Mouse (Mus musculus) intestine, postnatal 0 days (tissue): ENCODE measurements at regions not wholly inside any gene's neighbourhood (a gene's known extent, or its start where the extent isn't known, plus 50 kb on each side); places are given as distances from the start of the nearest gene placed in this dataset.
"Not testable (repeated sequence)": the region's sequence is repeated elsewhere in the genome, so short reads cannot be mapped to it uniquely, and the experiment has no call there.

Experiments
- ATAC-seq: fragments of 200-750 bp; cut with Nextera tagmentation; 2 replicates; pipeline ENCODE4 v1.8.0; 2017; ENCODE audit warnings: mild to moderate bottlenecking, moderate TSS enrichment, moderate library complexity
- H3K27ac ChIP-seq: fragments of 300-500 bp; sonication (generic); 2 replicates; pipeline ENCODE4 v1.5.1; 2014; ENCODE audit warnings: mild to moderate bottlenecking, low read depth, low read length, moderate library complexity
- H3K27me3 ChIP-seq: fragments of 300-500 bp; sonication (generic); replicated peaks from 2 replicates; pipeline ENCODE4 v1.6.1; 2014; ENCODE audit warnings: low read length, mixed read lengths; ENCODE audit not compliant: control insufficient read depth, insufficient read depth
- H3K36me3 ChIP-seq: fragments of 300-500 bp; sonication (generic); 2 replicates; pipeline ENCODE4 v1.6.1; 2014; ENCODE audit warnings: mild to moderate bottlenecking, moderate library complexity; ENCODE audit not compliant: control insufficient read depth, insufficient read depth
- H3K4me1 ChIP-seq: fragments of 300-500 bp; sonication (generic); replicated peaks from 2 replicates; pipeline ENCODE4 v1.6.1; 2014; ENCODE audit warnings: antibody characterized with exemption, low read length, mixed read lengths; ENCODE audit not compliant: control insufficient read depth, insufficient read depth
- H3K4me2 ChIP-seq: fragments of 300-500 bp; sonication (generic); replicated peaks from 2 replicates; pipeline ENCODE4 v1.6.1; 2014; ENCODE audit warnings: low read depth, mild to moderate bottlenecking, moderate library complexity
- H3K4me3 ChIP-seq: fragments of 300-500 bp; sonication (generic); 2 replicates; pipeline ENCODE4 v1.5.1; 2014; ENCODE audit warnings: low read depth, low read length
- H3K9ac ChIP-seq: fragments of 300-500 bp; sonication (generic); 2 replicates; pipeline ENCODE4 v1.6.1; 2014; ENCODE audit warnings: mild to moderate bottlenecking, low read depth, low read length
- H3K9me3 ChIP-seq: fragments of 300-500 bp; sonication (generic); 2 replicates; pipeline ENCODE4 v1.6.1; 2016; ENCODE audit warnings: mixed run types; ENCODE audit not compliant: control insufficient read depth
- CTCF ChIP-seq: sonication (generic); IDR thresholded peaks from 2 replicates; pipeline ENCODE4 v1.5.1; 2016; ENCODE audit warnings: low read depth, mild to moderate bottlenecking, control low read depth, antibody characterized with exemption, moderate library complexity
- WGBS: fragments of 180-500 bp; shearing (Covaris S2); extraction: QIAGEN DNeasy Blood & Tissue Kit; methylation state at CpG from one replicate; pipeline ENCODE4 v1.1.7; 2014; 5-methylcytosine and 5-hydroxymethylcytosine counted together

- Histone ChIP-seq H3K27me3 (no peaks in the 10 kb centered on the region), H3K9me3 (no peaks in the 10 kb centered on the region), H3K4me1 (no peaks in the 10 kb centered on the region), H3K9ac (no peak overlapping the region), H3K27ac (no peak overlapping the region), H3K4me3 (peak overlapping the region; percentile 32), H3K4me2 (peak overlapping the region; percentile 62), H3K36me3 (no peaks in the 10 kb centered on the region)
- ATAC-seq: no peak
- WGBS: 21% methylated on average over 13 of the region's 13 CpGs
- TF ChIP-seq CTCF: no peak
Observed at GRCm38 (mm10) chr8:78064161-78064560, 148.9 kb upstream of the Ttc29 start.

GRCm38 (mm10) chr8:78065890-78066493, 147.1 kb upstream of the Ttc29 start:
- Histone ChIP-seq H3K4me2 (no peak overlapping the region), H3K36me3 (no peaks in the 10 kb centered on the region), H3K9me3 (no peaks in the 10 kb centered on the region), H3K4me1 (no peaks in the 10 kb centered on the region), H3K27me3 (no peaks in the 10 kb centered on the region), H3K9ac (no peak overlapping the region), H3K27ac (no peak overlapping the region), H3K4me3 (no peak overlapping the region)
- ATAC-seq: no peak
- 46% methylated on average over 10 of the region's 10 CpGs for WGBS
- TF ChIP-seq CTCF: no peak

GRCm38 (mm10) chr8:78068087-78068910, 144.8 kb upstream of the Ttc29 start:
- Histone ChIP-seq H3K27ac (no peak overlapping the region), H3K4me2 (no peak overlapping the region), H3K27me3 (no peaks in the 10 kb centered on the region), H3K4me3 (no peak overlapping the region), H3K36me3 (no peaks in the 10 kb centered on the region), H3K9ac (no peak overlapping the region), H3K9me3 (no peaks in the 10 kb centered on the region), H3K4me1 (no peaks in the 10 kb centered on the region)
- no peak for TF ChIP-seq CTCF
- 41% methylated on average over 13 of the region's 13 CpGs for WGBS
- no peak for ATAC-seq

- Histone ChIP-seq H3K4me2 (no peak overlapping the region), H3K4me3 (no peak overlapping the region), H3K27ac (no peak overlapping the region), H3K36me3 (no peaks in the 10 kb centered on the region), H3K9me3 (no peaks in the 10 kb centered on the region), H3K4me1 (no peaks in the 10 kb centered on the region), H3K9ac (no peak overlapping the region), H3K27me3 (no peaks in the 10 kb centered on the region)
- 50% methylated on average over 7 of the region's 7 CpGs for WGBS
- ATAC-seq: no peak
- no peak for TF ChIP-seq CTCF
Observed at GRCm38 (mm10) chr8:78073821-78074220, 139.3 kb upstream of the Ttc29 start.

- 31% methylated on average over 4 of the region's 4 CpGs for WGBS
- H3K4me1 ChIP-seq: no peaks in the 10 kb centered on the region
- no peak for ATAC-seq
- no peaks in the 10 kb centered on the region for H3K36me3 ChIP-seq
- H3K4me2 ChIP-seq: no peak overlapping the region
- TF ChIP-seq CTCF: no peak
- no peaks in the 10 kb centered on the region for H3K27me3 ChIP-seq
- H3K9me3 ChIP-seq: no peaks in the 10 kb centered on the region
- no peak overlapping the region for H3K9ac ChIP-seq
- no peak overlapping the region for H3K27ac ChIP-seq
- H3K4me3 ChIP-seq: no peak overlapping the region
Observed at GRCm38 (mm10) chr8:78077122-78077521, 136.0 kb upstream of the Ttc29 start.

GRCm38 (mm10) chr8:78081395-78081794, 131.7 kb upstream of the Ttc29 start:
- ATAC-seq, H3K4me3 ChIP-seq, H3K9ac ChIP-seq, H3K36me3 ChIP-seq, H3K27me3 ChIP-seq, H3K9me3 ChIP-seq, H3K4me1 ChIP-seq, H3K4me2 ChIP-seq, H3K27ac ChIP-seq: not testable (repeated sequence)
- 57% methylated on average over 7 of the region's 7 CpGs for WGBS
